Mouse (Mus musculus) kidney, adult 2 months (tissue): ENCODE results near the gene Slamf6.

ENCODE experiments used
- CTCF ChIP-seq: fragments of 200-500 bp; conservative IDR thresholded peaks from 2 replicates; pipeline ENCODE4 v1.5.1; 2011; ENCODE audit warnings: low read depth, mild to moderate bottlenecking, control low read depth, low read length, moderate library complexity, mixed read lengths; ENCODE audit not compliant: insufficient read depth, insufficient read length
- POLR2A ChIP-seq: fragments of 200-500 bp; IDR thresholded peaks from one replicate; pipeline ENCODE4 v1.6.1; 2011; ENCODE audit warnings: low read depth, low read length, control low read depth

DNA sequence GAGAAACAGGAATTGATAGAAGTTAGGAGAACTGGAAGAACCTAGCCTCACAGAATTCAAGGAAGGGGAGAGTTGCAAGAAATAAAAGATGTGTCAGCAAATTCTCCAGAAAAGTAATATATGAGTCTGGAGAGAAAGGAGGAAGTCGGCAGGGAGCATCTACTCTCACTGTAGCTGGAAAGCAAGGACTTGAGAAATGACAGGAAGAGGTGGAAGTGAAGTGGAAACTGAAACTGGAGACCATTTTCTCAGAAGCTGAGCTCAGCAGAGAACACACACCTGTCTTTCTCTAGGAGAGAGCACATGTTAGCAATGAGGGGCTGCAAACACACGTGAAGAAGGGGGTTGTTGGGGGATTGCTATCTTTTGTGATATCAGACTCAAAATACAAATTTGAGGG is 40.1 kb downstream of the Slamf6 start:
- TF ChIP-seq POLR2A (no peak), CTCF (no peak)
